Mouse (Mus musculus) G1E (cell line): Measurements from ENCODE around the gene Spata16.

ENCODE experiments used
- CTCF ChIP-seq: IDR thresholded peaks from 2 replicates; pipeline ENCODE4 v1.5.1; 2012; ENCODE audit warnings: low read depth, low read length, inconsistent platforms, mixed read lengths
- GATA1 ChIP-seq: IDR thresholded peaks from 2 replicates; pipeline ENCODE4 v1.6.1; 2012; ENCODE audit warnings: borderline replicate concordance, low read length, inconsistent platforms, mixed read lengths
- GATA2 ChIP-seq: IDR thresholded peaks from 2 replicates; pipeline ENCODE4 v1.6.1; 2012; ENCODE audit warnings: low read depth, low read length, inconsistent platforms, borderline replicate concordance

GRCm38 (mm10) chr3:26971276-26971675, 333.9 kb downstream of the Spata16 start:
- TF ChIP-seq CTCF (no peak), GATA1 (no peak), GATA2 (no peak)
